ENCODE assay signal across 27 mouse cellular contexts in genomic region chr9:76134042-76134441, GRCm38 (mm10).
"Had no signal": no experiment of that assay in that cellular context is flagged by ENCODE, and none has a peak within 500 bp of the region (broad histone marks: within the 10 kb centered on the region; RNA-seq: fewer than 3 reads in every experiment).

No protein-coding gene starts in this region.

- ATAC-seq: hindbrain, postnatal 0 days; intestine, embryonic 16.5 days had no signal

- H3K4me1 ChIP-seq: hindbrain, embryonic 13.5 days; hindbrain, embryonic 15.5 days; liver, embryonic 13.5 days; liver, embryonic 15.5 days had no signal

- H3K4me3 ChIP-seq: heart, adult 2 months; heart, embryonic 13.5 days; heart, embryonic 15.5 days; hindbrain, embryonic 13.5 days; hindbrain, embryonic 15.5 days; layer of hippocampus, adult 2 months; limb, embryonic 12.5 days; liver, embryonic 13.5 days; liver, embryonic 15.5 days had no signal

- H3K36me3 ChIP-seq: heart, embryonic 13.5 days; heart, embryonic 15.5 days; hindbrain, embryonic 15.5 days; limb, embryonic 12.5 days; liver, embryonic 13.5 days; liver, embryonic 15.5 days had no signal

- H3K4me2 ChIP-seq: heart, embryonic 11.5 days; heart, embryonic 13.5 days; heart, embryonic 15.5 days; hindbrain, embryonic 13.5 days; hindbrain, embryonic 15.5 days; limb, embryonic 12.5 days; liver, embryonic 11.5 days; liver, embryonic 13.5 days; liver, embryonic 15.5 days had no signal

- DNase-seq: gastrocnemius, postnatal 14 days; gastrocnemius, postnatal 36 days; heart, adult 11 months; heart, adult 2 months; heart, postnatal 14 days; heart, postnatal 36 days; kidney, adult 11 months; kidney, adult 8-10 months; kidney, postnatal 10 days; kidney, postnatal 25 days; kidney, postnatal 4 days; layer of hippocampus, adult 9-11 months; layer of hippocampus, postnatal 36 days; left cerebral cortex, postnatal 4 days; liver; liver, embryonic 13.5 days had no signal

- H3K27ac ChIP-seq: heart, adult 2 months; heart, embryonic 13.5 days; heart, embryonic 15.5 days; hindbrain, embryonic 13.5 days; hindbrain, embryonic 15.5 days; hindbrain, postnatal 0 days; layer of hippocampus, adult 2 months; limb, embryonic 12.5 days; liver, embryonic 13.5 days; liver, embryonic 15.5 days had no signal

- H3K9me3 ChIP-seq: heart, embryonic 13.5 days; heart, embryonic 15.5 days; hindbrain, embryonic 13.5 days; hindbrain, embryonic 15.5 days; limb, embryonic 12.5 days; liver, embryonic 13.5 days; liver, embryonic 15.5 days had no signal

- H3K9ac ChIP-seq: heart, embryonic 13.5 days; heart, embryonic 15.5 days; hindbrain, embryonic 13.5 days; hindbrain, embryonic 15.5 days; limb, embryonic 12.5 days; liver, embryonic 13.5 days; liver, embryonic 15.5 days had no signal

- H3K27me3 ChIP-seq: heart, embryonic 13.5 days; heart, embryonic 15.5 days; hindbrain, embryonic 15.5 days; limb, embryonic 12.5 days; liver, embryonic 13.5 days; liver, embryonic 15.5 days had no signal
